Mouse (Mus musculus) NIH3T3 (cell line): ENCODE results near the gene B4galt7.
"Not testable (repeated sequence)": the region's sequence is repeated elsewhere in the genome, so short reads cannot be mapped to it uniquely, and the experiment has no call there.

Source experiments
- DNase-seq: peaks from one replicate; pipeline ENCODE4 v3.0.0-alpha.2; 2012; ENCODE audit warnings: low read depth

B4galt7 gene

GRCm38 (mm10) chr13:55599566-55600540 lies at the start of gene B4galt7:
B4galt7 (plus strand) TSS chr13:55599896.
- peak; percentile 88 for DNase-seq

- no peak for DNase-seq
Observed at GRCm38 (mm10) chr13:55555921-55556320, 43.8 kb upstream of the B4galt7 start.

GRCm38 (mm10) chr13:55557499-55557898 lies 42.2 kb upstream of the B4galt7 start:
- no peak for DNase-seq

GRCm38 (mm10) chr13:55563266-55563879 lies 36.3 kb upstream of the B4galt7 start:
- no peak for DNase-seq

GRCm38 (mm10) chr13:55567001-55567400 lies 32.7 kb upstream of the B4galt7 start:
- no peak for DNase-seq

GRCm38 (mm10) chr13:55567949-55568348 lies 31.7 kb upstream of the B4galt7 start:
- DNase-seq = no peak

- not testable (repeated sequence) for DNase-seq
Observed at GRCm38 (mm10) chr13:55568524-55568923, 31.2 kb upstream of the B4galt7 start.

GRCm38 (mm10) chr13:55569726-55570285 lies 29.9 kb upstream of the B4galt7 start:
- peak; percentile 31 for DNase-seq

- DNase-seq = peak; percentile 48
Observed at GRCm38 (mm10) chr13:55570286-55570973, 29.3 kb upstream of the B4galt7 start.

- peak; percentile 94 for DNase-seq
Observed at GRCm38 (mm10) chr13:55571027-55571751, 28.5 kb upstream of the B4galt7 start, which contains the start of gene Fam193b. Fam193b (minus strand) TSS chr13:55571120.

GRCm38 (mm10) chr13:55571977-55572376 lies 27.7 kb upstream of the B4galt7 start:
- DNase-seq = no peak

GRCm38 (mm10) chr13:55573432-55573831 lies 26.3 kb upstream of the B4galt7 start, which contains the start of gene Tmed9:
Tmed9 (plus strand) TSS chr13:55573732.
- no peak for DNase-seq

GRCm38 (mm10) chr13:55574321-55574720 lies 25.4 kb upstream of the B4galt7 start:
- no peak for DNase-seq

- DNase-seq = peak; percentile 36
Observed at GRCm38 (mm10) chr13:55575932-55576331, 23.8 kb upstream of the B4galt7 start.

GRCm38 (mm10) chr13:55576872-55577271 lies 22.8 kb upstream of the B4galt7 start:
- not testable (repeated sequence) for DNase-seq

GRCm38 (mm10) chr13:55578086-55578485 lies 21.6 kb upstream of the B4galt7 start:
- DNase-seq = no peak

GRCm38 (mm10) chr13:55591961-55592490 lies 7.7 kb upstream of the B4galt7 start:
- DNase-seq = no peak

GRCm38 (mm10) chr13:55592512-55593253 lies 7.0 kb upstream of the B4galt7 start:
- peak; percentile 96 for DNase-seq

- no peak for DNase-seq
Observed at GRCm38 (mm10) chr13:55593254-55593747, 6.4 kb upstream of the B4galt7 start.

GRCm38 (mm10) chr13:55595375-55595774 lies 4.3 kb upstream of the B4galt7 start:
- no peak for DNase-seq
